Mouse (Mus musculus) midbrain, embryonic 15.5 days (tissue): Measurements from ENCODE around the gene Accsl. TPM values are rescaled to one million over a fixed set of nuclear protein-coding genes. Genes with fewer than 3 reads are reported as not detected.

ENCODE experiments used
- ATAC-seq: fragments of 200-750 bp; cut with Nextera tagmentation; replicated peaks from 2 replicates; pipeline ENCODE4 v1.8.0; 2017; ENCODE audit warnings: moderate TSS enrichment
- H3K27ac ChIP-seq: fragments of 300-500 bp; sonication (generic); 2 replicates; pipeline ENCODE4 v1.5.1; 2015; ENCODE audit warnings: mild to moderate bottlenecking, inconsistent platforms
- H3K27me3 ChIP-seq: fragments of 300-500 bp; sonication (generic); replicated peaks from 2 replicates; pipeline ENCODE4 v1.6.1; 2015; ENCODE audit warnings: inconsistent platforms
- H3K36me3 ChIP-seq: fragments of 300-500 bp; sonication (generic); replicated peaks from 2 replicates; pipeline ENCODE4 v1.6.1; 2015; ENCODE audit warnings: inconsistent platforms
- H3K4me1 ChIP-seq: fragments of 300-500 bp; sonication (generic); 2 replicates; pipeline ENCODE4 v1.6.1; 2015; ENCODE audit warnings: inconsistent platforms
- H3K4me2 ChIP-seq: fragments of 300-500 bp; sonication (generic); 2 replicates; pipeline ENCODE4 v1.6.1; 2015; ENCODE audit warnings: inconsistent platforms, mild to moderate bottlenecking, moderate library complexity
- H3K4me3 ChIP-seq: fragments of 300-500 bp; sonication (generic); 2 replicates; pipeline ENCODE4 v1.5.1; 2015; ENCODE audit warnings: mild to moderate bottlenecking, inconsistent platforms
- H3K9ac ChIP-seq: fragments of 300-500 bp; sonication (generic); 2 replicates; pipeline ENCODE4 v1.6.1; 2015; ENCODE audit warnings: mild to moderate bottlenecking, inconsistent platforms
- H3K9me3 ChIP-seq: fragments of 300-500 bp; sonication (generic); 2 replicates; pipeline ENCODE4 v1.6.1; 2016; ENCODE audit warnings: inconsistent platforms
- WGBS: fragments of 180-500 bp; shearing (Covaris S2); methylation state at CpG from one replicate; pipeline ENCODE4 v1.1.7; 2015; ENCODE audit warnings: mixed read lengths; 5-methylcytosine and 5-hydroxymethylcytosine counted together
- polyA plus RNA-seq: library from polyadenylated mRNA; unstranded; fragments of >200 nt; fragmentation: Nextera tagmentation; extraction: Ambion mirVana; gene quantifications from 2 replicates; pipeline ENCODE4 v1.2.1, GENCODE M21; 2015

Gene Accsl
- polyA plus RNA-seq, 1 experiment from 2014 or later, result 0.32 TPM

DNA sequence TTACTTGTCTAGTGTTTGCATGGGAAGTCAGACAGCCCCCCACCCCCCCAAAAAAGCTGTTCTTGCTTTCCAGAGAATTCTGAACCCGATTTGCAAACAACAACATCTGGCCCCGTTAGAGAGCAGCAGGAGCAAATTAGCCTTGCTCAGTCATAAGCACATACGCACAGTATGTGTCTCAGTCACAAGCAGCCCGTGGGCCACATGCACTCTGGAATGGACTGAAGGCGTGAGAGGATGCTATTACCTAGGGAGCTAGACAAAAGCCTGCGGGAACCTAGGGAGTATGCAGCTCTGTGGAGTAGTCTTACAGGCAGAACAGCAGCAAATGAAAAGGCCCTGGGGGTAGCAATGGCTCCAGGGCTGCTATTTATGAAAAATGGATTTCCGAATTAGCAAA lies 3.3 kb upstream of the Accsl start:
- no peak overlapping the region for H3K4me3 ChIP-seq
- no peaks in the 10 kb centered on the region for H3K9me3 ChIP-seq
- no peaks in the 10 kb centered on the region for H3K36me3 ChIP-seq
- WGBS, result 55% methylated on average over 7 of the region's 7 CpGs
- ATAC-seq, result no peak; the same call in 1 of the 2 replicates
- no peak overlapping the region for H3K4me2 ChIP-seq
- no peaks in the 10 kb centered on the region for H3K27me3 ChIP-seq
- no peak overlapping the region for H3K27ac ChIP-seq
- H3K9ac ChIP-seq, result no peak overlapping the region
- peaks cover 4% of the 10 kb centered on the region for H3K4me1 ChIP-seq

- 95% methylated on average over 4 of the region's 4 CpGs for WGBS
- Histone ChIP-seq H3K9me3 (no peaks in the 10 kb centered on the region), H3K36me3 (no peaks in the 10 kb centered on the region), H3K27me3 (no peaks in the 10 kb centered on the region), H3K27ac (no peak overlapping the region), H3K4me1 (peaks cover 4% of the 10 kb centered on the region), H3K9ac (no peak overlapping the region), H3K4me3 (no peak overlapping the region), H3K4me2 (no peak overlapping the region)
- ATAC-seq, result no peak
Observed at GRCm38 (mm10) chr2:93871411-93871925, 2.5 kb upstream of the Accsl start.

GRCm38 (mm10) chr2:93870842-93871241 lies 1.9 kb upstream of the Accsl start:
- Histone ChIP-seq H3K36me3 (no peaks in the 10 kb centered on the region), H3K27ac (no peak overlapping the region), H3K9ac (no peak overlapping the region), H3K4me3 (no peak overlapping the region), H3K9me3 (no peaks in the 10 kb centered on the region), H3K4me1 (peaks cover 4% of the 10 kb centered on the region), H3K27me3 (no peaks in the 10 kb centered on the region), H3K4me2 (no peak overlapping the region)
- WGBS, result 47% methylated on average over 4 of the region's 4 CpGs
- ATAC-seq, result no peak

DNA sequence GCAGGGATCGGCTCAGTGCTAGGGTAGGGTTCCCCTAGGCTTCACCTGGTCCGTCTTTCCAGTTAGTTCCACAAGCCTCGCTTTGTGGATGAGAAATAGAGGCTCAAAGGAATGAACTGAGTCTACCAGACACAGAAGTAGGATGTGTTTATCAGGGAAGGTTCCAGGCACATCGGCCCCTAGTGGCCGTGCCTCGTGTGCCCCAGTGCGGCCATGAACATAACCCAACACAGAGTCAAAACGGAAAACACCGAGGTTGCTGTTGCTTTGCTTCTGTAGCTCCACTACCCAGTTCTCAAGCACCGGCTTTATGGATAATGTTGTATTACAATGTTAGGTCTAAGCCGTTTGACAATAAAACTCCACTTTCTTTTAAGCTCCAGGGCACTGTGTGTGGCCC lies 391 bp downstream of the Accsl start:
- no peak overlapping the region for H3K4me2 ChIP-seq
- WGBS, result 85% methylated on average over 11 of the region's 11 CpGs

GRCm38 (mm10) chr2:93863229-93863628 lies 5.7 kb downstream of the Accsl start:
- no peak overlapping the region for H3K4me2 ChIP-seq
- no peak for ATAC-seq
- WGBS, result 56% methylated on average over 4 of the region's 4 CpGs

More for the DNA sequence above, 391 bp downstream of the Accsl start:
- Histone ChIP-seq H3K9ac (no peak overlapping the region), H3K9me3 (no peaks in the 10 kb centered on the region), H3K27ac (no peak overlapping the region), H3K4me1 (peaks cover 2% of the 10 kb centered on the region; the same call in 1 of the 2 replicates), H3K27me3 (no peaks in the 10 kb centered on the region), H3K4me3 (no peak overlapping the region), H3K36me3 (no peaks in the 10 kb centered on the region)
- ATAC-seq, result no peak

DNA sequence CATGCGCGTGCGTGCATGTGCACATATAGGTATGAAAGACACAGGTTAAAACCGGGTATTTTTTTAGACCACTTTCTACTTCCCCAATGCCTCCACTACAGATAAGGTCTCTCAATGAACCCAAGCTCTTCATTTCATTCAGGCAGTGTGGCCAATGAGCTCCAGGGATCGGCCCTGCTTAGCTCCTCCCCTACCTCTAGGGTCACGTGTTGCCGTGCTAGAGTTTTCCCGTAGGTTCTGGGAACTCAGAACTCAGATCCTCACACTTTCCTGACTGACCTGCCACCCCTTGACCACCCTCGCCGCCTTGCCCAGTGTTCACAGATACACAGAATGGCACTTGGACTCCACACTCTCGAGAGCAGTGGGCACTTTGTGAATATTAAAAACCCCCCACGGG lies 10.1 kb downstream of the Accsl start:
- 75% methylated on average over 12 of the region's 12 CpGs for WGBS
- no peak overlapping the region for H3K4me3 ChIP-seq
- H3K27me3 ChIP-seq, result no peaks in the 10 kb centered on the region
- no peak overlapping the region for H3K9ac ChIP-seq
- no peak overlapping the region for H3K4me2 ChIP-seq
- no peaks in the 10 kb centered on the region for H3K9me3 ChIP-seq
- ATAC-seq, result no peak
- no peaks in the 10 kb centered on the region for H3K4me1 ChIP-seq
- H3K36me3 ChIP-seq, result no peaks in the 10 kb centered on the region
- H3K27ac ChIP-seq, result no peak overlapping the region

More at GRCm38 (mm10) chr2:93863229-93863628, 5.7 kb downstream of the Accsl start:
- no peak overlapping the region for H3K4me3 ChIP-seq
- H3K27me3 ChIP-seq, result no peaks in the 10 kb centered on the region
- no peaks in the 10 kb centered on the region for H3K4me1 ChIP-seq
- H3K9me3 ChIP-seq, result no peaks in the 10 kb centered on the region
- no peak overlapping the region for H3K27ac ChIP-seq
- H3K9ac ChIP-seq, result no peak overlapping the region
- no peaks in the 10 kb centered on the region for H3K36me3 ChIP-seq

DNA sequence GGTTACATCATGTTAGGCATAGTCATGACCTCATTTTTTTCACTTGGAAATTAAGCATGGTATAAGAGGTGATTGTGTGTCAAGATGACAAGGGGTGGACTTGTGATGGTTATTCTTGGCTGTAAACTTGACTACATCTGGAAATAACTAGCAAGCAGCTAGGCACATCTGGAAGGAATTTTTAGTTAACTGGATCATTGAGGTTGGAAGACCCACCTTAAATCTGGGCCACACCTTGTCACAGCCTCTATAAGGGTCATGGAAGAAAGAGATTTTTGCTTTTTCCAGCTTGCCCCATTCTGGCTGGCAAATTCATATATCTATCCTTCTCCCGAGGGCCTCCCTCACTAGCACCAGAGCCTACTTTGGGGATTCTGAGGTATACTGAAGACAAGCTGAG lies 17.7 kb downstream of the Accsl start:
- Histone ChIP-seq H3K27ac (no peak overlapping the region), H3K4me3 (no peak overlapping the region), H3K9ac (no peak overlapping the region), H3K36me3 (no peaks in the 10 kb centered on the region), H3K4me1 (peaks cover 23% of the 10 kb centered on the region), H3K9me3 (no peaks in the 10 kb centered on the region), H3K27me3 (no peaks in the 10 kb centered on the region), H3K4me2 (no peak overlapping the region)
- no peak for ATAC-seq
- WGBS, result 100% methylated on average over 1 of the region's 1 CpGs

DNA sequence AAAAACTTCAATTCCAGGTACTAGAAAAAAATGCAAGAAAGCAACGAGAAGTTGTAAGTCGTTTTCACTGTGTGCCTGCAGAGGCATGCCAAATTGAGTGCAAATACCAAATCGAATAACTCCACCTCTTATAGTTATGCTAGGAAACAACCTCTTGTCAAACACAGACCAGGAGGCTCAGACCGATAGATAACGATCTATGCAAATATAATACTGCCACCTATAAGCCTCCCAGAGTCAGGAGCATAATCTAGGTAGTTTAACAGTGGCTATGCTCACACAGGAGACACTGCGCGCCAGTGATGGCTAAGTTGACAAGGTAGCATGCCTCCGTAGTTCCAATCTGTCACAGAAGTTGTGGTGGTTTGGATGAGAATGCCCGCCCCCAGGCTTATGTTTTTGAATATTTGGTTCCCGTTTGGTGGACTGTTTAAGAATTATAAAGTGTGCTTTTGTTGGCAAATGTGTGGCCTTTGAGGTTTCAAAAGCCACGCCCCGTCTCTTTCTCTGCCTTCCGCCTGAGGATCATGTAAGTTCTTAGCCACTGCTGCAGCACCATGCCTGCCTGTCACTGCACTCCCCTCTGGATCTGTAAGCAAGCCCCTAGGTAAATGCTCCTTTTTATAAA lies 18.5 kb downstream of the Accsl start:
- Histone ChIP-seq H3K27ac (no peak overlapping the region), H3K9ac (peak overlapping the region; percentile 82; the same call in 1 of the 2 replicates), H3K36me3 (no peaks in the 10 kb centered on the region), H3K27me3 (no peaks in the 10 kb centered on the region), H3K9me3 (no peaks in the 10 kb centered on the region), H3K4me3 (peak overlapping the region; percentile 75; the same call in 1 of the 2 replicates), H3K4me2 (peak overlapping the region; percentile 84), H3K4me1 (peaks cover 23% of the 10 kb centered on the region)
- ATAC-seq, result 0 out of 2 replicates have a peak, but pooled peaks have one; percentile 7
- 44% methylated on average over 13 of the region's 13 CpGs for WGBS

GRCm38 (mm10) chr2:93849505-93850089 lies 19.4 kb downstream of the Accsl start, which contains the start of gene Accs:
TSS of gene Accs (minus strand) at chr2:93849943.
- under 1% methylated on average over 28 of the region's 28 CpGs for WGBS

DNA sequence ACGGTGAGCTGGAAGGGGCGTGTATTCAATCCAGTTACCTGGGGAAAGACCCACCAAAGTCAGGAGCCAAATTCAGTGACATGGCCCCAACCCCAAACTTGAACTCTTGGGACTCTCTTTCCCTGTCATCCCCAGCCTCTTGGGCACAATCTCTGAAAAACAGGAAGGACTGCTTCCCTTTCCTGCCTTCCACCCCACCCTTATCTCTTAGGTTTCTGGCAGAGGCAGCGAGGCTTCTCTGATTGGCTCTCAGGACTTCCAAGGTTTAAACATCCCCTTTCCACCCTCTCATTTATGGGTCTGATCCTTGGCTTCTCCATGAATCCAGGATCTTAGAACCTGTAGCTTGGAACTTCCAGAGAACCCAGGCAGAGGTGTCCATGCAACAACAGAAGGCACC lies 27.6 kb downstream of the Accsl start:
- Histone ChIP-seq H3K9ac (no peak overlapping the region), H3K4me1 (no peaks in the 10 kb centered on the region), H3K36me3 (peaks cover 13% of the 10 kb centered on the region; the same call in 1 of the 2 replicates), H3K4me2 (no peak overlapping the region), H3K27me3 (no peaks in the 10 kb centered on the region), H3K9me3 (no peaks in the 10 kb centered on the region), H3K27ac (no peak overlapping the region), H3K4me3 (no peak overlapping the region)
- ATAC-seq, result no peak
- 92% methylated on average over 3 of the region's 3 CpGs for WGBS

More at GRCm38 (mm10) chr2:93849505-93850089, 19.4 kb downstream of the Accsl start, which contains the start of gene Accs:
- Histone ChIP-seq H3K4me1 (peaks cover 23% of the 10 kb centered on the region), H3K9me3 (no peaks in the 10 kb centered on the region), H3K27me3 (no peaks in the 10 kb centered on the region), H3K36me3 (no peaks in the 10 kb centered on the region), H3K9ac (peak within 1 kb of the TSS; percentile 82), H3K27ac (peak within 1 kb of the TSS; percentile 86), H3K4me3 (peak within 1 kb of the TSS; percentile 75), H3K4me2 (peak within 1 kb of the TSS; percentile 84)
- peak; percentile 84 for ATAC-seq

DNA sequence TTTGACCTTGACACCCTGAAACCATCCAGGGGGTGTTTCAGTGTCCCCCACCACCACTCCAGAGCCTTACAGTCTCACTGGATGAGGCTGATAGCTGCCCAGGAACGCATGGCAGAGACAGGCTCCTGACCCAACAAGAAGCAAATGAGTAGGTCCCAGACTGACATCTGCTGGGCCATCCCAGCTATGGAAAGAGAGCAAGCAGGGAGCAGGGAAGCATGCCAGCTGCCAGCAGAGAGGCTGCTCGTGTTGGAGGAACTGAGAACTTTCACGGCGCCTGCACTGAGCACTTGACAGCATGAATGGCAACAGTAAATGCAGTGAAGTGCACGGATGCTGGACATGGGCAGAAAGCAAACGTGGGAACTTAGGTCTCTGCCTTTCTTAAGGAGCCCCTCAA lies 28.8 kb downstream of the Accsl start:
- H3K4me2 ChIP-seq, result no peak overlapping the region
- ATAC-seq, result no peak
- 85% methylated on average over 6 of the region's 6 CpGs for WGBS

GRCm38 (mm10) chr2:93838931-93839330 lies 30.0 kb downstream of the Accsl start:
- Histone ChIP-seq H3K4me1 (no peaks in the 10 kb centered on the region), H3K4me3 (no peak overlapping the region), H3K27me3 (no peaks in the 10 kb centered on the region), H3K4me2 (no peak overlapping the region), H3K9me3 (no peaks in the 10 kb centered on the region), H3K9ac (no peak overlapping the region), H3K27ac (no peak overlapping the region), H3K36me3 (peaks cover 13% of the 10 kb centered on the region; the same call in 1 of the 2 replicates)
- no peak for ATAC-seq
- WGBS, result 95% methylated on average over 4 of the region's 4 CpGs

More for the DNA sequence above, 28.8 kb downstream of the Accsl start:
- Histone ChIP-seq H3K36me3 (peaks cover 13% of the 10 kb centered on the region; the same call in 1 of the 2 replicates), H3K9me3 (no peaks in the 10 kb centered on the region), H3K27ac (no peak overlapping the region), H3K4me1 (no peaks in the 10 kb centered on the region), H3K4me3 (no peak overlapping the region), H3K27me3 (no peaks in the 10 kb centered on the region), H3K9ac (no peak overlapping the region)
